Mouse (Mus musculus): ENCODE measurements at regions not wholly inside any gene's neighbourhood (a gene's known extent, or its start where the extent isn't known, plus 50 kb on each side); places are given as distances from the start of the nearest gene placed in this dataset.
A peak's percentile ranks its signal among the peaks of the same experiment; 100 is the strongest.
"Not testable (repeated sequence)": the region's sequence is repeated elsewhere in the genome, so short reads cannot be mapped to it uniquely, and the experiment has no call there.

- DNase-seq, result peak in 1 of 2 experiments; percentile 3
Measured at GRCm38 (mm10) chrX:17818325-17818724, 246.2 kb upstream of the Fundc1 start.

- no peak for DNase-seq
Measured at GRCm38 (mm10) chrX:17817651-17818050, 245.5 kb upstream of the Fundc1 start.

- not testable (repeated sequence) for DNase-seq
Measured at GRCm38 (mm10) chrX:17788048-17788447, 215.9 kb upstream of the Fundc1 start.

- DNase-seq, result no peak
Measured at GRCm38 (mm10) chrX:17775886-17776285, 203.8 kb upstream of the Fundc1 start.

GRCm38 (mm10) chrX:17752823-17753222 is 180.7 kb upstream of the Fundc1 start:
- no peak for DNase-seq

GRCm38 (mm10) chrX:17751466-17751865 is 179.3 kb upstream of the Fundc1 start:
- DNase-seq, result no peak

- no peak for DNase-seq
Measured at GRCm38 (mm10) chrX:17730233-17730632, 158.1 kb upstream of the Fundc1 start.

- no peak for DNase-seq
Measured at GRCm38 (mm10) chrX:17725780-17726220, 153.7 kb upstream of the Fundc1 start.

GRCm38 (mm10) chrX:17724990-17725779 is 153.1 kb upstream of the Fundc1 start:
- DNase-seq, result peak; percentile 22 to 55

GRCm38 (mm10) chrX:17724398-17724797 is 152.3 kb upstream of the Fundc1 start:
- DNase-seq, result peak; percentile 1 to 3

- DNase-seq, result not testable (repeated sequence)
Measured at GRCm38 (mm10) chrX:17721866-17722625, 149.9 kb upstream of the Fundc1 start.

GRCm38 (mm10) chrX:17714534-17714933 is 142.4 kb upstream of the Fundc1 start:
- DNase-seq, result no peak

GRCm38 (mm10) chrX:17712919-17713318 is 140.8 kb upstream of the Fundc1 start:
- no peak for DNase-seq

GRCm38 (mm10) chrX:17712475-17712874 is 140.3 kb upstream of the Fundc1 start:
- DNase-seq, result no peak

All from cerebellum, postnatal 10 days (tissue).